Mouse (Mus musculus): ENCODE data around the gene Tmem164.

The Tmem164 gene

DNA sequence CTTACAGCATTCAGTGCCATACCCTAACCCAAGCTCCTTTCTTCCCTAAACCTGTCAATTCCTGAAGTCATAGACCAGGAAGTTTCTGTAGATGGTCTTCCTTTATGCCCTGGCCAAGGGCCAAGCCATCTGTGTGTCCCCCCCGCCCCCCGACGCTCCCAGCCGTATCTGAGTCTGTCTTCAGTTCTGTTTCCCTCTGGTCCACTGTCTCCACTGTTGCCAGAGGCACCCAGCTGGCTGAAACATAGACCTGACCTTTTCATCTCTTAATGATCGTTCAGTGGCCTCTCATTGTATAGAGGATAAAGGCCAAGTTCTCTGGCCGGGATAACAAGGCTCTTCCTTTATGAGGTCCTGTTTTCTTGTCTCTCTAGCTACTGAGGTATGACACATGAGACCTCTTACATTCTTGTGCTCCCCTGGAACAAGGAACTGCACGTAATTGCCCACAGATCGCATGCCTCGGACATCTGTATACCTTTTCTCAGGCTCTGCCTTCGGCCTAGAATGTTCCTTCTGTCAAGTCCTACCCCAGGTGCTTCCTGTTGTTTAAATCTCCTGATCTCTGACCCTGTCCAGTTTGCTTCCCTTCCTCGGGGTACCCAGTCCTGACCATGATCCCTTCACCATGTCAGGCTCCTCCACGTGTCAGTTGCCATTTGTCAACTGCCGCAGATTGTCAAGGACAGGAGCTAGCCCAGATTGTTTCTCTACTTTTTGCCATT is 147.1 kb downstream of the Tmem164 start:
- DNase-seq (ENCODE audit: low spot score): no peak

DNA sequence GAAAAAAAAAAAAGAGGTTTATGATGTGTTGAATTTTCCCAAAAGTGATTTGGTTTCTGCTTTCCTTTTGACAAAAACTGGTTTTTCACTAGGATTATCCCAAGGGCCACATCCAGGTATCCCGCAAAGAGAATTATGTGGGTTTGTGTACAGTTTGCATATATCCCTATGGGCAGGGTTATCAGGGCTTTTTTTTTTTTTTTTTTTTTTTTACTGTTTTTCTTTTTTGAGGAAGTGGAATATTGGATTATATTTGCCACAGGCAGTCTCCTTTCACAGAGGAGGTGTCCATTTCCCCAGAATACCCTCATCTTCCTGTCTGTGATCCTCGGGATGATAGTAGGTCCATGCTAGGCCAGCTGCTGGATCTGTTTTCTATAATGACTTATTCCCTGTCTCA is 148.1 kb downstream of the Tmem164 start:
- no peak for DNase-seq (ENCODE audit: low spot score)

DNA sequence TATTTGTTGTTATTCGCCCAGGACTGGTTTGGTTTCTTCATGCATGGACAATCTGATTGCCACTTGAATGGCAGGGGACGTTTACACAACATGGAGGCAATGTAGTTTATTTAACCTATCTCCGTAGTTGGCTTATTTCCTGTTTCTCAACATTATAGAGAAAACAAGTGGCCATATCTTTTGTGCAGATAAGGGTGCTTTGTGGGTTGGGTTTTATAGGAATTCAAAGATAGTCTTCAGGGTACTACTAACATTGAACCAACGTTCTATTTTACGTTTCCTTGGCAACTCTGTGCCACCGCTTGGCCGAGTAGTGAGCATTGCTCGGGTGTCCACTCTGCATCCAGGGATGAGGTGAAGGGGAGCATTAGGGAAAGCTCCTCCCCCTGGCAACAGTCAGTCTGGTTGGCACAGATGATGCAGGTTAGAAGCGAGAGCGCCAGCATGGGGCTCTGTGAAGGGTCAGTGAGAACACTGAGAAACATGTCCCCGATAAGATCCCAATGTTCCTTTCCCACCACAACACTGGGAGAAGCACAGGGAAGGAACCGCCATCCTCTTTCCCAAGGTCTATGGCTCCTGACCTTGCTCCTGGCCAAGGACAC is 148.8 kb downstream of the Tmem164 start:
- no peak for DNase-seq (ENCODE audit: low spot score)

DNA sequence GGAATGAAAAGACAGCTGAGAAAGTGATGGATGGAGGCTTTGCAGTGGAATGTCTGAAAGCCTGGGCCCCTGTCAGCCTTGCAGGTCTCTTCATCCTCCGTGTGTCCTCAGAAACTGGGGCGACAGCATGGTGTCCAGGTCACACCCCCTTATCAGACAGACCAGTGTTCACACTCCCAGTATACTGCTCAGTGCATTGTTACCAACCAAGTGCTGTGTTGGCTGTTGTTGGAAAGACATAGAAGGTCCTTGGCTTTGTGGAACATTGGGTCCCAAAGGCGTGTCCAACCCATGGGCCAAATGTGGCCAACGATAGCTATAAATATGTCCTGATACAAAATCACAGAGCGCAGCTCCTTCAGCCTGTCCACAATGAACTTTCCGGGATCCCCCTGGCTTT is 149.4 kb downstream of the Tmem164 start:
- no peak for DNase-seq (ENCODE audit: low spot score)

DNA sequence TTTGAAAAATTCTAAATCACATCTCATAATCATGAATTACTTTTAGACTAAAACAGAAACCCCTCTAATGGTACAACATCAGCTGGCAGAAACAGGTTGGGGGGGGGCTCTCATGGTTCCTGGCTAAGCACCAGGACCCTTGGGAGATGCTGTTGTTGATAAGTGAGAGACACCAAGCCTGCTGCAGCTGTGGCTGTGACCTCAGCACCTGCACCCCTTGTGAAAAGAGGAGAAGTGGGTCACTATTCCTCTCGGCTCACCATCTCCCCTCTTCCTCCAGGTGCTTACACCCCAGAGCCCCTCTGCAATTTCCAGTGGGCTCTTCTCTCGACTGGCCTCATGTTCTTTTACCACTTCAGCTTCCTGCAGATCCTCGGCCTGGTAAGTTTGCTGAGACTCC is 151.0 kb downstream of the Tmem164 start:
- no peak for DNase-seq (ENCODE audit: low spot score)

DNA sequence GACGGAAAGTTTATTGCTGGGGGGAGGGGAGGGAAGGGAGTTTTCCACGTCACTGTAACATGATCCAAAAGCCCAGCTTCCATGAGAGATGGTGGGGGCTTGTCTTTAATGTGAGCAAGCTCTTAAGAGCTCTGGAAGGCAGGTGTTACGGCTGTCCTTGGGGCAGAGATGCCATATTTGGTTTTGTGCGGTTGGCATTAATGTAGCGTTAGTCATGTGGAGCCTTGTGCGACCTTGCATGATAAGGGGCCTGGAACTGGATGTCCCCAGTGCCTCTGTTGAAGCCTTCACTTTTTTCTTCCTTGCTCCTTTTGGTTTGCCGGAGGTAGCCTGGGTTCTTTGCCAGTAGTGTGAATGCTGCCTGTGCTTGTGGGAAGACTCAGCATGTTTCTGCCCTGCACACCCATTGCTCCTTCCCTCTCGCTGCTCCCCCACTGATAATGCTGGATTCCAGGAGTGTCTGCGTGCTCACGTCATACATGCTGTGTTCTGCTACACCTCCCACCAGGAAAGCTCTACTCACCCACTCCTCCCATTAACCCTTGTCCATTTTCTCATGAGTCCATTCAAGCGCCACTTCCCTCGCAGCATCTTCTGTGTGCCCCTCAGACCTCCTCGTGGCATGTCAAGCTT is 152.1 kb downstream of the Tmem164 start:
- no peak for DNase-seq (ENCODE audit: low spot score)

DNA sequence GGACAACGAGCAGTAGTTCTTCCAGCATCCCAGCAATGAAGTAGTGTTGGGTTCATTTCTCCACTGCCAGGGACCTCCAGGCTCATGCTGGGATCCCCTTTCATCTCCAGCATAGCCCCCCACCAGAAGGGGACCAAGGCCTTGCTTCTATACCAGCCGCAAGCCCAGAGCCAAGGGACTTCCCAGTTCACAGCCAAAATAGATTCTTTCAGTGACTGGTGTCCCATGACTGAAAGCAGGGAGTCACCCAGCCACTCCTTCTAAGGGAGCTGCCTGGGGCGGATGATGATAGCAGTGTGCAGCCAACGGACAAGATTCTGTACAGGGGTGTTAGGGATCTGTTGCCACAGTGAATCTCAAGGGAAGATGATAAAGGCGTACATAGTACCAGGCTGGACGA is 153.6 kb downstream of the Tmem164 start:
- no peak for DNase-seq (ENCODE audit: low spot score)

DNA sequence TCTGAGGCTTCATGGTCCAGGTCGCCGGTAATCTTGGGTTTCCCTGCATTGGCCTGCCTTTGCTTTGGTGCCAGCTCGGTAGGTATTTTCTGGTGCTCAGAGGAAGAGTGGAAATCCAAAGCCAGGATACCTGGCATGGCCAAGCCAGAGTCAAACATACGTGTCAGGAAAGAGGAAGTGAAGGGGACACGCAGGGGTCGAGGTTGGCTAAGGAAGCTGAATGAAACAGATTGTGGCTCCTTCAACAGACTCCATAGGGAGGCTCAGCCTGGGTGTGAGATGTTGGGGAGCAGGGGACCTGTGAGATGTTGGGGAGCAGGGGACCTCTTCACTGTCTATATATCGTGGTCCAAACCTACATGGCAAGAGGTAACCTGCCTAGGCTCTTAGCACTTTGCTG is 155.2 kb downstream of the Tmem164 start:
- DNase-seq (ENCODE audit: low spot score): no peak

DNA sequence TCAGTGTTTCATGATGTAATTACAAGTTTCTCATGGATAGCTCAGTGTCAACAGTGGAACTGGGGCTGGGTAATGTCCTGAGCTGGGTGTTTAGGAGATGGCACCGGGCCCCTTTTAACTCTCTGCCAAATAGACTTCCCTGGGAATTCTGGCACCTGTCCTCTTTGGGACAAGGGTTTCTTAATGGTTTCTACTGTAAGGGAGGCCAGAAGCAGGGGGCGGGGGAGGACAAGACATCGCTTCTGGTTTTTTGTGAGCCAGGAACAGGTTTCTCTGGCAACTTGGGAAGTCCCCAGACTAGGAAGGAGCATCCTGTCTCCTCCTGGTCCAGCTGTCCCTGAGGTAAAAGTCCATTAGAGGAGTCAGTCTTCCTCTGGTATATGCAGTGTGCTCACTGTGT is 156.1 kb downstream of the Tmem164 start:
- no peak for DNase-seq (ENCODE audit: low spot score)

DNA sequence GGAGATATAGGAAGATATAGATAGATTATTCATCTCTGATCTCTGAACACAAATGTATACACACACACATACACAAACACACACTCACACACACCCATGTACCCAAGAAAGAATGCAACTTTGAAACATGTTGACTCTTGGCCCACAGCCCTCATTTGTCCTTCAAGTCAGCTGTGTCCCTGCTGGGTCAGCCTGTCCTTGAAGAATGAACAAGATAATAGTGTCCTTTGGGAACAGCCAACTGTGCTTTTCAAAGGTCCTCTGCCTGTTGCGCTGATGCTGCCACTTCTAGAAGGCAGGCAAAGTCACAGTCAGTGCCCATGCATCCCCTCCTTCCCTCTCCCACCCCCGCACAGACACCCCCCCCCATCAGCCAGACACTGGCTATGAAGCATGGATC is 157.6 kb downstream of the Tmem164 start:
- DNase-seq (ENCODE audit: low spot score): no peak

DNA sequence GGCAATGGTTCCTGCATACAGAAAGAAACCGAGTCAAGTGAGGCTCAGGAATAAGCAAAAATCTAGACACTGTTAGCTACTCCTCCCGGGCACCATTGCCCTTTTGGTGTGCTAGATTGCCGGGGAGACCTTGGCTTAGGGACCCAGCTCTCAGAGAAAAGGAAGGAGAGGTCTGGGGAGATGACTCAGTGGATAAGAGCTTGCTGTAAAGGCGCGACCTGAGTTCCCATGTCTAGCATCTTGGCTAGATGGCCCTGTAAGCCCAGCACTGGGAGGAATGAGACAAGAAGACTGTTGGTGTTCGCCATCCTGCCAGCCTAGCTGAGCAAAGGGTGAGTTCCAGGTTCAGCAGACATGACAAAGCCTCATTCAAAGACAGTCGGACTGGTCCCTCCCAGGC is 158.2 kb downstream of the Tmem164 start:
- DNase-seq (ENCODE audit: low spot score): no peak

DNA sequence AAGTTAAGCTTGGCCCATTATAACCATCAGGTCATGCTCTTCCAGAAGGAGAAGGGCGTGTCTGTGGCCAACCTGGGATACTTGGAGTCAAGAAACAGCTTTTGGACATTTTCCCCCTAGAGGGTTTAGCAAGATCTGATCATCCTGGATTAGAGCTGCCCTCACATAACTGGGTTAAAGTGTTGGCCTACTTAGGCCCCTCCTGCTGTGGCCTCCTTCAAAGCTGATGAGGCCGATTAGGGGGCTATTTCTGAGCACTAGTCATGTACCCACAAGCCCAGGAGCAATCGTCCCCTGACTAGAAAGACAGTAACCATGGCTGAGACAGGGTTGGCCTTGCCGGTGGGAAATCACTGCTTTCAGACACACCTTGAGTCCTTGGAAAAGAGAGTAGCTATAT is 160.7 kb downstream of the Tmem164 start:
- DNase-seq (ENCODE audit: low spot score): no peak

DNA sequence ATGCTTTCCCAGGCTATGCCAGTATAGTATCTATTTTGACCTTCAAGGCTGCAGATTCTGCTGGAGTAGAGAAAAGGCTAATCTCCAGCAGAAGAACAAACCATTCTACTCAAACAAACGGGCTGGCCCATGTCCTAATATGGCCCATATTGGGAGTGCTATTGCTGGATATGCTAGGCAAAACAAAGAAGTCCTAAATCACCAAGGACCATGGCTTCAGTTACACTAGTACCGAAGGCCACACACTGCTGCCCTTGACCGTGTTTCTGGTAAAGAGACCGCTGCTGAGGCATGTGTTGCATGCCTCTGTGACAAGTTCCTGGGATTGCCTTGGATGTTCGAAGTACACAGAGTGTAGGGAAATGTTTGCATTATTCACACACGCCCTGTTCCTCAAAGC is 165.1 kb downstream of the Tmem164 start:
- DNase-seq (ENCODE audit: low spot score): no peak

DNA sequence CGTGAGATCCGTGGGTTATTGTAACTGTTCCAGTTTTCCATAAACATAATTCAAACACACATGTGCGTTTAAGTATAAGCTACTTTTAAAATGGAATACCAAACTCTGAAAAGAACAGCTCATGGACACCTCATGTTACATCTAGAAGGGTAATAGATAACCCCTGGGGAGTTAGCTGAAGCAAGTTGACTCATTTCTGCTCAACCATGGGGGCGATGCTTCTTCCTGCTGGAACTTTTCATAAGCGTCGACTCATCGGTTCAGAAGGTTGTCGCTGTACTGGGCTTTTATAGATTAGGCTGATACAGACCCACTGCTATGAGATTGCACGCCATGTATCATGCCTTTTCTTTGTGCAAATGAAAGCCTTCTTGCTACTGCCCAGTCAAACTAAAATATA is 166.8 kb downstream of the Tmem164 start:
- DNase-seq (ENCODE audit: low spot score): no peak

DNA sequence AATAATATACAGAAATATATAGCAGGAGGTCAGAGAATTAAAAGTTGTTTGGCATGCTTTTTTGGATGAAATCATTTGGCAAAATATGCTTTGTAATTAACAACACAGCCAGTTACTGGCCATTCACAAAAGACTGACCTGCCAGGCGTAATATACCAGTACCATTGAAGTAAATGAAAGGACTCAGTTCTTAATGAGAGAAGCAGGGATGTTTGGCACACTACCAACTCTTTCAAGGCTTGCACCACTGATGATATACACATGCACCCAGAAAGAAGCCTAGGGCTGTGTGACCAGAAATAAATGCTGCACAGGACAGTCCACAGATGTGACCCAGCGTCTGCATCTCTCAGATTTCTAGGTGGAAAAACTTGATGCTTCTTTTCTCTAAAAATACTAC is 188.6 kb downstream of the Tmem164 start:
- no peak for DNase-seq (ENCODE audit: low spot score)

DNA sequence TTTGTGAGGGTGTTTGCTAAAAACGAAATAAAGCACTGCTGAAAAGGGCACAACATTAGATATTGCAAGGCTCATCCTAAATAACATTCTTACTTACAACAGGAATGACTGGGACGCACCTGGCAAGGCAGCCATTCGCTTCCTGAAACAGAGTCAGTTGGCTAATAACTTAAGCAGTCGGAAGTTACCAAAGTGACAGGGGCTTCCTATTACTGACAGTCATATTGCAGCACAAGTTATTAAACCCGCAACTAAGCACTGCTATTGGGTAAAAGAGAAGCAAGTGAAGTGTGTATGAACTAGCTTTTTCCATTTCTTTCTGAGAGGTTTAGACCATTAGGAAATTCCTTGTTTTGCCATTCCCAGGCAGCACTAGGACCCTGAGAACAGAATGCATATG is 201.0 kb downstream of the Tmem164 start:
- DNase-seq (ENCODE audit: low spot score): no peak

DNA sequence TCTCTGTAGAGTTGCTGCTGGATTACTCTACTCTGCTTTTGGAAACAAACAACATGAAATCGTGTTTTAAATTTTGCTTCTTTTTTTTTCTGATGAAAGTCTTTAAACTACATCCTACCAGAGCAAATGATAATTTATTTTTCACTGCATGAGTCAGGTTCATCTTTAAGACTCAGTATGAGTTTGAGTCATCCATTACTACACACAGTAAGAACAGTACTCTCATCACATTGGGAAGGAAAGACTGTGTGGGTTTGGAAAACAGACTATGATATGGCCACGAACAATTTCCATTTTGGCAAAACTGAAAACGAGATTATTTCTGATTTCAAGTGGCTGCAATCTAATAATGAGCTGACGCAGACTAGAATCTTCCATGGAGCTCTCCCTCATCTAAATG is 202.4 kb downstream of the Tmem164 start:
- DNase-seq (ENCODE audit: low spot score): no peak

DNA sequence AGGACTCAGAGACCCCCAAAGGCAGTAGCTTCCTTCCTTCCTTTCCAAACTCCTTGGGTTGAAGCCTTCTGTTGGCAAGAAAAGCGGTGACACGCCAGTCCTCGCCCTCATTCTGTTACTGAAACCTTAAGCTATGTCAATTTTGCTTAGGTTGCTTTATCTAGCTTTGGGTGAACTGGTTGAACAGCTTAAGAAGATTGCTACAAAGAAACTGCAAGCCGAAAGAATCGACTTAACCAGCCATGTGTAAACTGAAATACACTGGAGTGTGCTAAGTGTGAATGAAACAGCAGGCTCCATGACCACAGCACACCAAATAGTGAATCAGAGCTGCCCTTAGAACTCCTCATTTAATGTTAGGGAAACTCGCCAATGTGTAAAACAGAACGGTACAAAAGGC is 204.8 kb downstream of the Tmem164 start:
- no peak for DNase-seq (ENCODE audit: low spot score)
